Mouse (Mus musculus): Measurements from ENCODE around the gene Ociad1. TPM values are rescaled to one million over a fixed set of nuclear protein-coding genes. Genes with fewer than 3 reads are reported as not detected.
"Not testable (repeated sequence)": the region's sequence is repeated elsewhere in the genome, so short reads cannot be mapped to it uniquely, and the experiment has no call there.

Gene Ociad1
- polyA plus RNA-seq, 1 experiment, result 75.6 TPM

- 88% methylated on average over 10 of the region's 10 CpGs for WGBS
- H3K4me3 ChIP-seq (ENCODE audit: insufficient read depth, low read depth, low read length), result no peak overlapping the region
- H3K4me1 ChIP-seq (ENCODE audit: control insufficient read depth, insufficient read depth, low read length), result no peaks in the 10 kb centered on the region
- TF ChIP-seq POLR2A (IDR thresholded peaks at IDR 0.05; ENCODE audit: low read depth, low read length) (no peak), CTCF (conservative IDR thresholded peaks at IDR 0.05; ENCODE audit: insufficient read depth, insufficient read length, low read depth, low read length) (no peak)
- DNase-seq, result no peak
- no peaks in the 10 kb centered on the region; the same call in 1 of the 2 replicates for H3K27me3 ChIP-seq (replicated peaks; ENCODE audit: control insufficient read depth, insufficient read depth, low read length)
- H3K27ac ChIP-seq (ENCODE audit: insufficient read depth, low read depth, low read length), result no peak overlapping the region
- peaks cover 15% of the 10 kb centered on the region for H3K36me3 ChIP-seq (ENCODE audit: control insufficient read depth, insufficient read depth, low read length)
Measured at GRCm38 (mm10) chr5:73313591-73313990, 21.0 kb downstream of the Ociad1 start.

- 98% methylated on average over 2 of the region's 2 CpGs for WGBS
- no peak for TF ChIP-seq CTCF (conservative IDR thresholded peaks at IDR 0.05; ENCODE audit: insufficient read depth, insufficient read length, low read depth, low read length)
- no peak for TF ChIP-seq POLR2A (IDR thresholded peaks at IDR 0.05; ENCODE audit: low read depth, low read length)
- no peaks in the 10 kb centered on the region; the same call in 1 of the 2 replicates for H3K27me3 ChIP-seq (replicated peaks; ENCODE audit: control insufficient read depth, insufficient read depth, low read length)
- H3K27ac ChIP-seq (ENCODE audit: insufficient read depth, low read depth, low read length), result no peak overlapping the region
- H3K4me1 ChIP-seq (ENCODE audit: control insufficient read depth, insufficient read depth, low read length), result no peaks in the 10 kb centered on the region
- peaks cover 13% of the 10 kb centered on the region for H3K36me3 ChIP-seq (ENCODE audit: control insufficient read depth, insufficient read depth, low read length)
- no peak overlapping the region for H3K4me3 ChIP-seq (ENCODE audit: insufficient read depth, low read depth, low read length)
- DNase-seq, result no peak
Measured at GRCm38 (mm10) chr5:73314654-73315053, 22.1 kb downstream of the Ociad1 start.

- Histone ChIP-seq H3K4me1 (ENCODE audit: control insufficient read depth, insufficient read depth, low read length) (no peaks in the 10 kb centered on the region), H3K4me3 (ENCODE audit: insufficient read depth, low read depth, low read length) (no peak overlapping the region), H3K36me3 (ENCODE audit: control insufficient read depth, insufficient read depth, low read length) (no peaks in the 10 kb centered on the region), H3K27ac (ENCODE audit: insufficient read depth, low read depth, low read length) (no peak overlapping the region), H3K27me3 (replicated peaks; ENCODE audit: control insufficient read depth, insufficient read depth, low read length) (no peaks in the 10 kb centered on the region; the same call in 1 of the 2 replicates)
- no peak for DNase-seq
- TF ChIP-seq POLR2A (IDR thresholded peaks at IDR 0.05; ENCODE audit: low read depth, low read length), result no peak
- no peak for TF ChIP-seq CTCF (conservative IDR thresholded peaks at IDR 0.05; ENCODE audit: insufficient read depth, insufficient read length, low read depth, low read length)
- 93% methylated on average over 5 of the region's 5 CpGs for WGBS
Measured at GRCm38 (mm10) chr5:73319306-73319705, 26.7 kb downstream of the Ociad1 start.

- WGBS, result 90% methylated on average over 1 of the region's 1 CpGs
- not testable (repeated sequence) for DNase-seq; H3K4me3 ChIP-seq (ENCODE audit: insufficient read depth, low read depth, low read length); H3K36me3 ChIP-seq (ENCODE audit: control insufficient read depth, insufficient read depth, low read length); H3K4me1 ChIP-seq (ENCODE audit: control insufficient read depth, insufficient read depth, low read length); H3K27ac ChIP-seq (ENCODE audit: insufficient read depth, low read depth, low read length); H3K27me3 ChIP-seq (replicated peaks; ENCODE audit: control insufficient read depth, insufficient read depth, low read length)
Measured at GRCm38 (mm10) chr5:73322684-73323083, 30.1 kb downstream of the Ociad1 start.

- H3K36me3 ChIP-seq (ENCODE audit: control insufficient read depth, insufficient read depth, low read length), result no peaks in the 10 kb centered on the region
- WGBS, result 82% methylated on average over 5 of the region's 5 CpGs
- H3K27ac ChIP-seq (ENCODE audit: insufficient read depth, low read depth, low read length), result no peak overlapping the region
- DNase-seq, result no peak
- H3K4me1 ChIP-seq (ENCODE audit: control insufficient read depth, insufficient read depth, low read length), result no peaks in the 10 kb centered on the region
- TF ChIP-seq CTCF (conservative IDR thresholded peaks at IDR 0.05; ENCODE audit: insufficient read depth, insufficient read length, low read depth, low read length), result no peak
- no peak for TF ChIP-seq POLR2A (IDR thresholded peaks at IDR 0.05; ENCODE audit: low read depth, low read length)
- no peaks in the 10 kb centered on the region; the same call in 1 of the 2 replicates for H3K27me3 ChIP-seq (replicated peaks; ENCODE audit: control insufficient read depth, insufficient read depth, low read length)
- H3K4me3 ChIP-seq (ENCODE audit: insufficient read depth, low read depth, low read length), result no peak overlapping the region
Measured at GRCm38 (mm10) chr5:73323602-73324001, 31.0 kb downstream of the Ociad1 start.

GRCm38 (mm10) chr5:73324526-73325170, 32.1 kb downstream of the Ociad1 start:
- H3K4me1 ChIP-seq (ENCODE audit: control insufficient read depth, insufficient read depth, low read length), result no peaks in the 10 kb centered on the region
- WGBS, result 68% methylated on average over 8 of the region's 8 CpGs
- no peak overlapping the region for H3K4me3 ChIP-seq (ENCODE audit: insufficient read depth, low read depth, low read length)
- no peaks in the 10 kb centered on the region for H3K36me3 ChIP-seq (ENCODE audit: control insufficient read depth, insufficient read depth, low read length)
- H3K27ac ChIP-seq (ENCODE audit: insufficient read depth, low read depth, low read length), result no peak overlapping the region
- DNase-seq, result peak; percentile 7
- no peaks in the 10 kb centered on the region for H3K27me3 ChIP-seq (replicated peaks; ENCODE audit: control insufficient read depth, insufficient read depth, low read length)
- TF ChIP-seq CTCF (conservative IDR thresholded peaks at IDR 0.05; ENCODE audit: insufficient read depth, insufficient read length, low read depth, low read length) (no peak), POLR2A (IDR thresholded peaks at IDR 0.05; ENCODE audit: low read depth, low read length) (no peak)

- H3K36me3 ChIP-seq (ENCODE audit: control insufficient read depth, insufficient read depth, low read length), result no peaks in the 10 kb centered on the region
- no peak for TF ChIP-seq POLR2A (IDR thresholded peaks at IDR 0.05; ENCODE audit: low read depth, low read length)
- no peak overlapping the region for H3K4me3 ChIP-seq (ENCODE audit: insufficient read depth, low read depth, low read length)
- no peak overlapping the region for H3K27ac ChIP-seq (ENCODE audit: insufficient read depth, low read depth, low read length)
- no peak for DNase-seq
- 55% methylated on average over 4 of the region's 4 CpGs for WGBS
- H3K4me1 ChIP-seq (ENCODE audit: control insufficient read depth, insufficient read depth, low read length), result no peaks in the 10 kb centered on the region
- no peaks in the 10 kb centered on the region for H3K27me3 ChIP-seq (replicated peaks; ENCODE audit: control insufficient read depth, insufficient read depth, low read length)
Measured at GRCm38 (mm10) chr5:73331002-73331401, 38.4 kb downstream of the Ociad1 start.

Measured in kidney, adult 2 months (tissue).